Mouse (Mus musculus) small intestine, adult 2 months (tissue): Measurements from ENCODE around the gene Ugp2. TPM values are rescaled to one million over a fixed set of nuclear protein-coding genes. Genes with fewer than 3 reads are reported as not detected.
A peak's percentile ranks its signal among the peaks of the same experiment; 100 is the strongest.

ENCODE experiments used
- H3K27ac ChIP-seq: fragments of 200-500 bp; 2 replicates; pipeline ENCODE4 v1.5.1; 2012; ENCODE audit warnings: low read depth, low read length, control low read depth, inconsistent platforms; ENCODE audit not compliant: insufficient read depth
- H3K27me3 ChIP-seq: fragments of 200-500 bp; 2 replicates; pipeline ENCODE4 v1.6.1; 2012; ENCODE audit warnings: mild to moderate bottlenecking, moderate library complexity, low read length, inconsistent platforms; ENCODE audit not compliant: control insufficient read depth, insufficient read depth
- H3K36me3 ChIP-seq: fragments of 200-500 bp; 2 replicates; pipeline ENCODE4 v1.6.1; 2012; ENCODE audit warnings: mild to moderate bottlenecking, low read length, control low read depth, inconsistent platforms; ENCODE audit not compliant: control insufficient read depth, insufficient read depth
- H3K4me1 ChIP-seq: fragments of 200-500 bp; 2 replicates; pipeline ENCODE4 v1.6.1; 2012; ENCODE audit warnings: low read length, inconsistent platforms, mixed read lengths; ENCODE audit not compliant: control insufficient read depth, insufficient read depth, insufficient read length
- H3K4me3 ChIP-seq: fragments of 200-500 bp; 2 replicates; pipeline ENCODE4 v1.5.1; 2012; ENCODE audit warnings: low read depth, mild to moderate bottlenecking, control low read depth, inconsistent platforms, low read length, moderate library complexity
- CTCF ChIP-seq: fragments of 200-500 bp; IDR thresholded peaks from 2 replicates; pipeline ENCODE4 v1.5.1; 2012; ENCODE audit warnings: low read depth, mild to moderate bottlenecking, control low read depth, inconsistent platforms, low read length, moderate library complexity, mixed read lengths; ENCODE audit not compliant: insufficient replicate concordance, insufficient read length; ENCODE audit errors: extremely low read depth
- POLR2A ChIP-seq: fragments of 200-500 bp; IDR thresholded peaks from 2 replicates; pipeline ENCODE4 v1.6.1; 2012; ENCODE audit warnings: low read depth, mild to moderate bottlenecking, control low read depth, inconsistent platforms, low read length, moderate library complexity
- WGBS: fragments of 180-500 bp; shearing (Covaris S2); methylation state at CpG from one replicate; pipeline ENCODE4 v1.1.7; 2018; 5-methylcytosine and 5-hydroxymethylcytosine counted together
- polyA plus RNA-seq: library from polyadenylated mRNA; depleted of rRNA; stranded (reverse); fragments of >200 nt; gene quantifications from 2 replicates; pipeline ENCODE4 v1.2.3, GENCODE M21; 2012

Gene Ugp2
- polyA plus RNA-seq, 1 experiment, result 1.9 TPM

DNA sequence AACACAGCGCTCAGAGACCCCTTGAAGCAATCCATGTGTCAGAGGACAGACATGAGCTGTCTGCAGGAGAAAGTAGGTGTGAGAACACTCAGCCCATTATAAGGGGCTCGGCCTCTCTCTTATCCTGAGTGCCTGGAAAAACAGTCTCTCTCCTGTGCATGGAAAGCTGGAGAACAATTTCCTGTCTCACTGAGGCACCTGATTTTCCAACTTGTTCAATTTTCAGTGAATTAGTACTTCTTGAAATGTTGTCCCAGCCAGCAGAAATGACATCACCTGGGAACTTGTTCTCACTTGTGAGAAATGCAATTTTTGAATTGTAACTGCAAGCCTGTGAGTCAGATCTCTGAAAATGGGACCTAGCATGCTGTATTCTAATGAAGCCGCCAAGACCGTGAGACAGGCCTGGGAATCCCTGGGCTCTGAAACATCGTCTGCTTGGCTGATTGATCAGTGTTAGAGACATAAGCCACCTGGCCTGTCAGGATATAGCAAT, 28.2 kb upstream of the Ugp2 start:
- Histone ChIP-seq H3K27me3 (no peaks in the 10 kb centered on the region), H3K36me3 (no peaks in the 10 kb centered on the region), H3K27ac (no peak overlapping the region), H3K4me1 (no peaks in the 10 kb centered on the region), H3K4me3 (no peak overlapping the region)
- TF ChIP-seq CTCF (no peak), POLR2A (no peak)
- WGBS, result 74% methylated on average over 5 of the region's 5 CpGs

DNA sequence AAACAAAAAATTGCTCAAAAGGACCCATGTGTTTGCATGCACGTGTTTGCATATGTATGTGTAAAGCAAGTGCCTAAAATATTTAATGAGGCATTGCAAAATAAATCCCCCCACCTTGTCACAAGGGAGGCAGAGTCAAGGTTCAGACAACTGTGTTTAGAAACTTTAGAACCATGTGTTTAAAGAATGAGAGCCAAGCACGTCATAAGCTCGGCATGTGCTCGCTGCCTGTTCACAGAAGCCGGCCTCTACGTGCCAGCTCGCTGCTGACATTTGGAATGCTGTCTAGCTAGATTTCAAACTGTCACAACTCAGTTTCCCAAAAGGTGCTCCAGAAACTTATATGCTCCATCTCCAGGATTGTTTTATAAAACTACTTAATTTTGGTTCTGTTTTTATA, 27.5 kb upstream of the Ugp2 start:
- no peaks in the 10 kb centered on the region for H3K36me3 ChIP-seq
- no peaks in the 10 kb centered on the region for H3K4me1 ChIP-seq
- H3K27me3 ChIP-seq, result no peaks in the 10 kb centered on the region
- no peak overlapping the region for H3K4me3 ChIP-seq
- TF ChIP-seq CTCF, result no peak
- TF ChIP-seq POLR2A, result no peak
- no peak overlapping the region for H3K27ac ChIP-seq
- WGBS, result 87% methylated on average over 7 of the region's 7 CpGs

DNA sequence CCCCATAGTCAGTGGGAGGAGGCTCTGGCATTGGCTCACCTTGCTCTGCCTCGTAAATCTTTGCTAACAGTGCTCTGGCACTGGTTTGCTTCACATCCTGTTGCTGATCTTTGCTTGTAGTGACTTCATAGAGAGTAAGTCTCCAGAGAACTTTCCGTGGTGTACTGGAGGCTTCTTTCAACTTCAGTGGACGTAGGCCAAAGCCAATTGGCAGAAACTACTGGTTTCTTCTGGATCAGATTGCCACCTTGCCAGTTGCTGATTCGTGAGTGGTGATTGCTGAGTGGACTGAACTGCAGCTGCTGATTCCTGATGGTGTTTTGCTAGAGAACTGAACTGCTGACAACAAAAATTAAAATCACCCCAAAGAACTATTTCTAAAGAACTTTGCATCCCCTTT, 15.8 kb upstream of the Ugp2 start:
- no peak overlapping the region for H3K27ac ChIP-seq
- no peaks in the 10 kb centered on the region for H3K4me1 ChIP-seq
- TF ChIP-seq CTCF (no peak), POLR2A (no peak)
- 76% methylated on average over 4 of the region's 4 CpGs for WGBS
- no peaks in the 10 kb centered on the region for H3K36me3 ChIP-seq
- H3K27me3 ChIP-seq, result no peaks in the 10 kb centered on the region
- H3K4me3 ChIP-seq, result no peak overlapping the region

DNA sequence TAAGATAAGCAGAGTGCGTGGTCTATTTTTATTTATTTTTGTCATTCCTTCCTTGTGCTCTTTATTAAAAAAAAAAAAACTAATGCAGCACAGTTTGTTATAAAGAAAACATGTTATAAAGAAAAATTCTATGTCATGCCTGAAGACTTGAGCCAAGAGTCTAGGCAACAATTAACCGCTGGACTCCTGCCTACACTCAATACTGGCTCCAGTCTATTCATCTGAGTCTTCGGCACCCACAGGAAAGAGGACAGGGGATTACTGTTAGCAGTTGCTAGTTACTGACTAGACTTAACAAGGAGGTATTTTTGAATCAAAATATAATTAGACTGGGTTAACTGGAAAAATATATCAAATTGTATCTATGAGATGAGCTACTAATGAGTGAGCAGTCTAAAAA, 3.1 kb upstream of the Ugp2 start:
- Histone ChIP-seq H3K4me1 (peaks cover 4% of the 10 kb centered on the region; the same call in 1 of the 2 replicates), H3K36me3 (no peaks in the 10 kb centered on the region), H3K27ac (no peak overlapping the region), H3K27me3 (no peaks in the 10 kb centered on the region), H3K4me3 (no peak overlapping the region)
- 83% methylated on average over 3 of the region's 3 CpGs for WGBS
- TF ChIP-seq CTCF, result no peak
- no peak for TF ChIP-seq POLR2A

DNA sequence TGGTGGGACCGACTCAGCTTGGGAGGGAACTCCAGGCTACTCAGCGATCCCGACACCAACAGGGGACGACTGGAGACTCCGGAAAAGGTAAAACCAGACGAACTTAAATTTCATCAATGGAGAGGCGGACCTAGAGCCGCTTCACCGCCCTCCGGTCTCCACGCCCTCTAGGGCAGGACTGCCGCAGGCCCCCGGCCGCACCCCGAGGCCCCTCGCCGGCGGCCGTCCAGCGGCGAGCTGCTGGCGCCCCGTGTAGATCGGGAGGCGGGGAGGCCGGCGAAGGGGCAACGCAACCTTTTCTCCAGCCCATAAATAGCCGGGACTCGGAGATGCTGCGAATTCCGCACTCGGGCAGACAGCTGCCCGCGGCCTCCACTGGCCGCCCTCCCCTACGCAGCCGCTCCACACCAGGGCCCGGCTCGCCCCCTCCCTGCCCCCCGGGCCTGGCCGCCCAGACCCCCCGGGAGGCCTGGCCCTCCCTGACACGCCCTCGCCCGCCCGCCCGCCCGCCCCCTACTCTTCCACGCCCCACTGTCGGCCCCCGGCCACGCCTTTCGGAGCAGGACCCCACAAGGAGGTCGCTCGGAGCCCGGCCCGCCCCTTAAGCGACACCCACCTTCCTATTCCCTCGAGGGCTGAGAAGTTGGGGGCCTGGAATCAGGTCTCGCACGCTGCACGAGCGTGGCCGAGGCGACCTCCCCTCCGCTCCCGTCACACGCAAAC, 441 bp downstream of the Ugp2 start:
- Histone ChIP-seq H3K36me3 (no peaks in the 10 kb centered on the region), H3K4me1 (peaks cover 8% of the 10 kb centered on the region; the same call in 1 of the 2 replicates), H3K4me3 (peak overlapping the region; percentile 96), H3K27me3 (no peaks in the 10 kb centered on the region), H3K27ac (peak overlapping the region; percentile 92)
- WGBS, result under 1% methylated on average over 65 of the region's 69 CpGs
- TF ChIP-seq POLR2A (peak; percentile 52; the same call in 1 of the 2 replicates), CTCF (no peak)

DNA sequence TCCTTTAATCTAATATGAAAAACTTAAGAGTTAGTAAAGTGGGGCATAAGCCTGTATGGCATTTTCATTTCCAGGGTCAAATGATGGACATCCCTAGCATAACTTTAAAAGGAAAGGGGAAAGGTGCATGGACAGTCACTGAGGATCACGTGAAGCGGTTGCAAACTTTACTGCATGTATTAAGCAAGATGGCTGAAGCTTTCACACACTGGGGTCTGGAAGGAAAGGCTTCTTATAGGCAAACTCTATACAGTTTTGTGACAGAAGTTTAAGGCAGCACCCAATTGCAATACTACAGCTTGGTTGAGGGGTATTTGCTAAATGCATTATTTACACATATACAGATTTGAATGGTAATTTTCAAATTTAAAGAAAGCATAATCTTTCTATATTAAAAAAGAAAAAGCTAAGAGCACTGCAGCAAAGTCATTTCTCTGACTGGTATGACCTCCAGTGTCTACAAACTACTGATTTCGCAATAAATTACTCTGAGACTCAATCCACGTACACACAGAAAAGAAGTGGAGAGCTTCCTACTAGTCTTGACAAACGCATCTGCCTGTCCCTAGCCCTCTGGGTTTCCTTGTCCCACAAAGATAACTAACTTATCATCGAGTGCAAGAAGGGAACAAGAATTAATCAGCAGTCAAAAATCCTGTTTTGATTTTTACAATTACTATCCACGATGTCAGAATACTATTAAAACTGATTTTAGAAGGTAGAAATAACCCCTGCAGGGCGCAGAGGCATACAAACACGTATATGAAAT, 1.6 kb downstream of the Ugp2 start:
- Histone ChIP-seq H3K27me3 (no peaks in the 10 kb centered on the region), H3K27ac (0 out of 2 replicates have a peak overlapping the region, but pooled peaks have one; percentile 30), H3K36me3 (0 out of 2 replicates have a peak, but pooled peaks cover 2% of the 10 kb centered on the region), H3K4me3 (no peak overlapping the region), H3K4me1 (peaks cover 8% of the 10 kb centered on the region; the same call in 1 of the 2 replicates)
- 21% methylated on average over 9 of the region's 9 CpGs for WGBS
- no peak for TF ChIP-seq POLR2A
- TF ChIP-seq CTCF, result no peak

DNA sequence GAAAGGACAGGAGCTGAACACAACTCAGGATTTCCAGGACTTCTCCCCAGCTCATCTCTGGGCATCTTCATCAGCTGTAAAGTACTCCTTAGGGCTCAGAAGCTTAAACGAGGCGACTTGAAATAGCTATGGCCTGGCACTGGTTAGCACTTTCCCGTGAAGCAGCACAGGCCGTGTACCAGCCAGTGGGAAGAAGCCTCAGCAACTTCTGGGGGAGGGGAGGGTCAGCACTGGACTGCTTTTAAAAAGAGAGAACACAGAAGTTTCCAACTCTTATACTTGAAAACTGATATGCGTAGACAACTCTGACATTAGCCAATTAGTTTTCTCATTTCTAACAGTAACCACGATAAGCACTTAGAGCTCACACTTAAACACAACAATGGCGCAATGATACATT, 2.5 kb downstream of the Ugp2 start:
- TF ChIP-seq CTCF, result no peak
- TF ChIP-seq POLR2A, result no peak
- H3K27ac ChIP-seq, result no peak overlapping the region
- H3K4me1 ChIP-seq, result peaks cover 8% of the 10 kb centered on the region; the same call in 1 of the 2 replicates
- 0 out of 2 replicates have a peak, but pooled peaks cover 2% of the 10 kb centered on the region for H3K36me3 ChIP-seq
- WGBS, result 75% methylated on average over 7 of the region's 7 CpGs
- H3K4me3 ChIP-seq, result no peak overlapping the region
- no peaks in the 10 kb centered on the region for H3K27me3 ChIP-seq
